Mouse (Mus musculus): ENCODE data around the gene Hnrnpd.

- TF ChIP-seq GATA2 (IDR thresholded peaks at IDR 0.05; ENCODE audit: borderline replicate concordance, low read depth, low read length) (no peak), GATA1 (IDR thresholded peaks at IDR 0.05; ENCODE audit: borderline replicate concordance, low read length) (no peak), CTCF (IDR thresholded peaks at IDR 0.05; ENCODE audit: low read depth, low read length) (no peak), TAL1 (conservative IDR thresholded peaks at IDR 0.05; ENCODE audit: low read depth, low read length) (no peak), POLR2AphosphoS5 (IDR thresholded peaks at IDR 0.05; ENCODE audit: insufficient replicate concordance, low read depth, low read length) (no peak)
Observed at GRCm38 (mm10) chr5:100000048-100000447, 21.3 kb upstream of the Hnrnpd start.

All from G1E (cell line).